Mouse (Mus musculus): ENCODE measurements around the gene Hmbs.

Gene Hmbs

DNA sequence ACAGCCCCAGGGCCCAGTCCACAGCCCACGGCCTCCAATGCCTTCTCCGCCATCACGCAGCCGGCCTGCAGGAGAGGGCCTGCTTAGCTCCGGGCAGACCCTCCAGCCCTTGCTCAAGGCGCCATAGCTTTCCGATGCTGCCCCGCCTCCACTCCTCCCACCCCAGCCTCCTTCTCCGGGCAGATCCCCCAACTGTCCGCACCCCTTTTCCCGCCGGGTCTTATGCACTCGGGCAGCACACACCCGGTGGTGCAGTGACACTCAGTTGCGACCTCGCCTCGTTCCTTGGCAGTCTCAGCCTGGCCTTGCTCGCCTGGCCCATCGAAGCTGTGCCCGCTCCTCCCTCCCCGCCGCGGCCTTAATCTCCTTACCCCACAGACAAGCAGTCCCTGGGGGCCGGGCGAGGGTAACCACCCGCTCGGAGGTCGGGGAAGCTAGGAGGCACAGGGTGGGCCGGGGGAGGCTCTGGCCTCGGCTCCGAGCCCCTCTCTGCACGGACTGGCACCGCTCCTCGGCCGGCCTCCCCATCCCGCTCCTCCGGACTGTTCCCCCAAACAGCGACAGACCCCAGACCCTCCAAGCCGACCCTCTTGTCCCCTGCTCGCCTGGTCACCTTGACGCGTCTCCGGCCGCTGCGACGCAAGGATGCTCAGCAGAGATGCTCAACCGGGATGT is 56.5 kb downstream of the Hmbs start:
- peak; percentile 79 for DNase-seq

DNA sequence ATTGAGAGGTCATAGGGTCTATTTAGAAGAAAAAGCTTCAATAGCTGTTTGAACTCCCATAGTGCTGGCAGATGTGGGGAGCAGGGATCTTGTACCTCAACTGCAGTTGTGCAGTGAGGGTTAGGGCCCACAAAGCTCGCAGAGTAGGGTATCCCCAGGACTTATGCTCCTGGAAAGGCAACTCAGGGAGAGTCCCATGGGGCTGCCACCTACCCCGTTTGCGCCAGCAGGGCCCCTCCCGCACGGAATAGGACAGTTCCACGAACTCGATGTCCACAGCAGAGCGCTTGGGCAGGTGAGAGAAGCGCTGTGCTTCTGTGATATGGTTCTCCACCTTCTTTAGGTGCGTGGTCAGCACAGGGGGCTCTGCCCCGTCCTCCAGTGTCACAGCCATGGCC is 57.0 kb downstream of the Hmbs start:
- DNase-seq = no peak

Data from retina, postnatal 1 day (tissue).